Mouse (Mus musculus) bone marrow macrophage, adult 2 months (primary cell): ENCODE measurements around the gene Ppil4. TPM values are rescaled to one million over a fixed set of nuclear protein-coding genes. Genes with fewer than 3 reads are reported as not detected.

Experiments used
- H3K27ac ChIP-seq: 2 replicates; pipeline ENCODE4 v1.5.1; 2012; ENCODE audit warnings: low read depth, low read length; ENCODE audit not compliant: insufficient read depth
- H3K4me1 ChIP-seq: 2 replicates; pipeline ENCODE4 v1.6.1; 2012; ENCODE audit warnings: low read length; ENCODE audit not compliant: control insufficient read depth, insufficient read depth
- H3K4me3 ChIP-seq: 2 replicates; pipeline ENCODE4 v1.5.1; 2012; ENCODE audit warnings: mild to moderate bottlenecking, low read length, moderate library complexity; ENCODE audit not compliant: insufficient read depth
- CTCF ChIP-seq: IDR thresholded peaks from 2 replicates; pipeline ENCODE4 v1.5.1; 2012; ENCODE audit warnings: low read depth, mild to moderate bottlenecking, low read length, moderate library complexity
- POLR2A ChIP-seq: IDR thresholded peaks from 2 replicates; pipeline ENCODE4 v1.6.1; 2012; ENCODE audit warnings: mild to moderate bottlenecking, low read depth, low read length, borderline replicate concordance
- polyA plus RNA-seq: library from polyadenylated mRNA; stranded (reverse); fragments of >200 nt; gene quantifications from 2 replicates; pipeline ENCODE4 v1.2.4, GENCODE M21; 2012; ENCODE audit not compliant: missing spikeins, insufficient read depth, insufficient read length

Ppil4 gene
- polyA plus RNA-seq, 1 experiment = 30.2 TPM

DNA sequence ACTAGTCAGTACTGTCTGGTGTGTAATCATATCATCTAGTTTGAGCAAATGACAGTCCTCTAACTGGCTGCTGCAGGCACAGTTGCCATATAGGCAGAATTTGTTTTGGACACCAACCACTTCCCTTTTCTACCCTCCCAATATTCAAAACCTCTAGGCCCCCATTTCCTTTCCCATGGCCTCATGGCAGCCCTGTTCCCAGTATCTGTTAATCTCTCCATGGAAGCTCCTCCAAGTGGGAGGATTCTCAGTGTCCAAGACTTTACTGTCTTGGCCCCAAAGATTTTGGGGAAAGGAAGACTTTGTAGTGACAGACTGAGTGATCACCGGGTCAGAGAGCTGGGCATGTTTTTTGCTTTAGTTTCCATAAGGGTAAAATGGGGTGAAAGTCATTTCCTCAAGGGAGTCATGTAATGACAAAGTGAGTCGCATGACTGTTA lies 54.5 kb downstream of the Ppil4 start:
- Histone ChIP-seq H3K27ac (peak overlapping the region; percentile 98), H3K4me3 (no peak overlapping the region), H3K4me1 (peaks cover 71% of the 10 kb centered on the region)
- no peak for TF ChIP-seq POLR2A
- no peak for TF ChIP-seq CTCF

- no peak overlapping the region for H3K27ac ChIP-seq
- peaks cover 26% of the 10 kb centered on the region for H3K4me1 ChIP-seq
- H3K4me3 ChIP-seq = no peak overlapping the region
- TF ChIP-seq CTCF (no peak), POLR2A (no peak)
Measured at GRCm38 (mm10) chr10:7851891-7852290, 59.2 kb downstream of the Ppil4 start.

- H3K4me3 ChIP-seq = no peak overlapping the region
- no peak for TF ChIP-seq CTCF
- TF ChIP-seq POLR2A = no peak
- no peaks in the 10 kb centered on the region for H3K4me1 ChIP-seq
- H3K27ac ChIP-seq = no peak overlapping the region
Measured at GRCm38 (mm10) chr10:7860494-7860893, 67.8 kb downstream of the Ppil4 start.

DNA sequence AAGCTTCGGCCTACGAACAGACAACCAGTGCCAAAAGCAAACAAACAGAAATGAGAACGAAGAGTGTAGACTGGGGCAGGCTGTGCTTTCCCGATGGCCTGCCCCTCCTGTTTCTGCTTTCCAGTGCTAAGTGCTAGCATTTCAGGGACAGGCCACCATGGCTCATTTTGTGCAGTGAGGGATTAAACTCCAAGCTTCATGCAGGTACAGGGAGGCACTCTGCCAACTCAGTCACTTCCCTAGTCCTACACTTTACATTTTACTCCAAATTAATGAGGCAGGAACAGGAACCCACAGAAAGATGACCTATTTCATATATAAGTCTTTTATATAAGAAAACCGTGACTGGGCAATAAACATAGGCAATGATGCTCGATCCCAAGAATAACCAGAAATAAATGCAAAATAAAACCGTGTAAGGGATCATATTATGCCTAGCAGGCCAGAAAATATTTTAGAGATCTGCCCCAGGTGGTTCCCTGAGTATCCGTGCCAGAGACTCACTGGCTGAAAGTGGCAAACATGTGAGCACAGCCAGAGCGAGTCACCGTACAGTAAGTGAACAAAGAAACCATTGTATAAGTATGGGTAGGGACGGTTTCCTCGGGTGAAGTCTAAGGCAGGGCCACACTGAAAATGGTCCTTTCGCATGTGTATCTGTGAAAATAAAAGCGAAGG lies 68.7 kb downstream of the Ppil4 start:
- Histone ChIP-seq H3K27ac (no peak overlapping the region), H3K4me1 (no peaks in the 10 kb centered on the region)
- TF ChIP-seq POLR2A = no peak
- TF ChIP-seq CTCF = no peak

DNA sequence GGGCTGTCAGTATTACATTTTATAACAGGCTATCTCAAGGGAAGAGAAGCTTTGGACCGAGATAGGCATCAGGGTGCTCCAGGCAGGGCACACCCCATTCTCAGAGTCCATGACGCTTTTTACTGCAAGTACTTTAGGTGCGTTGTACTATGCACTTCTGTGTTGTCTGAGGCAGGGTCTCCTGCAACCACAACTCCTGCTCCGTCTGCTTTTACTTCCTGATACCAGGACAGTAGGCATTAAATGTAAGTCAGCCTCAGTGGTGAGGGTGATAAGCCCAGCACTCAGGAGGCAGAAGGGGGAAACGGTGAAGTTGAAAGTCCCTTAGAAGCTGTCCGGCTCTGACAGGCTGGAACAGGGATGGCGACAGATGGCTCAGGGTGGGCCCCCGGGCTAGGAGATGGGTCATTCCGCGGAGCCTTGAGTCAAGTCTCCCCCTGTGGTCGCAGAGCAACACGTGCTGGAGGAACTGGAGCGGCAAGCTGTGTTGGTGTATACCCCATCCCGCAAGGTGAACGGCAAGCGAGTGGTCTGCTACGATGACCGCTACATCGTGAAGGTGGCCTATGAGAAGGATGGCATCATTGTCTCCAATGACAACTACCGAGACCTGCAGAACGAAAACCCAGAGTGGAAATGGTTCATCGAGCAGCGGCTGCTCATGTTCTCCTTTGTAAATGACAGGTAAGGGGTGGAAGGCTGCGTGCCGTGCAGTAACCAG lies 69.4 kb downstream of the Ppil4 start:
- TF ChIP-seq CTCF (no peak), POLR2A (no peak)
- Histone ChIP-seq H3K4me1 (no peaks in the 10 kb centered on the region), H3K27ac (no peak overlapping the region), H3K4me3 (no peak overlapping the region)

More for the DNA sequence above, 68.7 kb downstream of the Ppil4 start:
- H3K4me3 ChIP-seq = no peak overlapping the region

DNA sequence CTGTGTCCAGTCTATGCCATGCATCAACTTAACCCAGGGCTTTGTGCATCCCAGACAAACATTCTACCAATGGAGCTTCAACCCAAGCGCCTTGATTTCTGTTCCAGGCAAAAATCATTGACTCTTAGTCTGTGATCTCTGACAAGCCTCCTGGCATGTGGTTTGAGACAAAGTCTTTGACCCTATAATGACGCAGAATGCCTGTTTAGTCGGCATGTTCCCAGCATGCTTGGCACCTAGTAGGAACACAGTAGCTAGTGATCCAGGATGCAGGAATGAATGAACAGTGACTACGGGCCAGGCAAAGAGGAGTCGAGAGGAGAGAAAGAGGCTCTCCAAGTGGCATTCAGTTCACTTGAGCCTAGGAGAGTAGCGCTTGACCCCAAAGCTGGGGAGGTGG lies 70.7 kb downstream of the Ppil4 start:
- Histone ChIP-seq H3K4me1 (no peaks in the 10 kb centered on the region), H3K27ac (no peak overlapping the region), H3K4me3 (no peak overlapping the region)
- TF ChIP-seq CTCF = no peak
- no peak for TF ChIP-seq POLR2A

GRCm38 (mm10) chr10:7864184-7864583 lies 71.5 kb downstream of the Ppil4 start:
- TF ChIP-seq POLR2A (no peak), CTCF (no peak)
- Histone ChIP-seq H3K4me1 (no peaks in the 10 kb centered on the region), H3K4me3 (no peak overlapping the region), H3K27ac (no peak overlapping the region)

- Histone ChIP-seq H3K4me3 (no peak overlapping the region), H3K27ac (no peak overlapping the region), H3K4me1 (no peaks in the 10 kb centered on the region)
- no peak for TF ChIP-seq POLR2A
- TF ChIP-seq CTCF = no peak
Measured at GRCm38 (mm10) chr10:7864806-7865205, 72.1 kb downstream of the Ppil4 start.

DNA sequence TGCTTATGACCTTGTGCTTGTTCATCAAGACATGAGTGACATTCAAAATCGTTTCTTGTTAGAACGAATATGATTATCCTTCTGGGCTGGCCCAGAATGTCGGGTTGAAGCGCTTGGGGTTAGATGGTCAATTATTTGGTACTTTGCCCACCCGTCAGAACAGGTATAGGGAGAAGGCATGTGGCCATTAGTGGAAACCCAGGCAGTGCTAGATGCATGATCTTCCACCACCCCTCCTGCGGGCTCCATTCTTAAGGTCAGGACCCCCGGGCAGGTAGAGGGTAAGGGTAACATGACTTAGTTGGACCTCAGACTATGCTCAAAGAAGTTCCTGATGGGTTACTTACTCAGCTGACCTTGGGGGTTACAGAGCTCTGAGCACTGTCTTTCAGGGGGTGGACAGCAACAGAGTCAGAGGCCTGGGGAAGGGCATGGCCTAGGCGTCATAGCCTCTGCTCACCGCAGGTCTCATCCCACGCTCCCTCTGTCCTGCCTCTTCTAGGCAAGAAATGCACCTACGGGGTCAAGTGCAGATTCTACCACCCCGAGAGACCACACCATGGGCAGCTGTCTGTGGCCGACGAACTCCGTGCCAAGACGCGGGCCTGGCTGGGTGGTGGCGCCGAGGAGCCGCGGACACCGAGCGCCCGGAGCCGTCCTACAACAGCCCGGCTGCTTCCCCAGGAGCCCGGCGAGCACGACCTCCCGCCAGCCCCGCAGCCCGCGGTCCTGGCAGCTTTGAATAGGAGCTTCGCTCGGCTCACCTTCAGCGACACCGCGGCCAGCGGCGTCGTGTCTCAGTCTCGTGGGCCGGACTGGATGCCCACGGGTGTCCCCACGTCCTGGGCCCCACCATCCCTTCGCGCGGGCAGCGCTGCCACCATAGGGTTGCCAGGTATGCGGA lies 74.3 kb downstream of the Ppil4 start:
- Histone ChIP-seq H3K4me3 (no peak overlapping the region), H3K27ac (no peak overlapping the region), H3K4me1 (no peaks in the 10 kb centered on the region)
- no peak for TF ChIP-seq POLR2A
- TF ChIP-seq CTCF = no peak

- no peak for TF ChIP-seq CTCF
- no peaks in the 10 kb centered on the region for H3K4me1 ChIP-seq
- H3K4me3 ChIP-seq = no peak overlapping the region
- H3K27ac ChIP-seq = no peak overlapping the region
Measured at GRCm38 (mm10) chr10:7867666-7868030, 75.0 kb downstream of the Ppil4 start.
